ENCODE assay signal across 20 mouse cellular contexts in genomic region chr5:144294908-144295307, GRCm38 (mm10). TPM values are rescaled to one million over a fixed set of nuclear protein-coding genes. Genes with fewer than 3 reads are reported as not detected.
DNase-seq lines count a peak whose midpoint lies in the region; ATAC-seq and TF ChIP-seq lines count a peak whose summit lies in the region.
"Had no signal": no experiment of that assay in that cellular context is flagged by ENCODE, and none has a peak within 500 bp of the region (broad histone marks: within the 10 kb centered on the region; RNA-seq: fewer than 3 reads in every experiment).

No protein-coding gene starts in this region.

- H3K4me1 ChIP-seq in intestine, embryonic 16.5 days (ENCODE audit: control insufficient read depth, insufficient read depth, low read length) = peaks cover 7% of the 10 kb centered on the region
- no peaks in the 10 kb centered on the region for H3K4me1 ChIP-seq in midbrain, embryonic 16.5 days (ENCODE audit: control insufficient read depth, insufficient read depth, low read length)
- H3K4me1 ChIP-seq in thymus, adult 2 months (replicated peaks; ENCODE audit: control insufficient read depth, insufficient read depth, low read length) = no peaks in the 10 kb centered on the region
- H3K4me1 ChIP-seq: forebrain, embryonic 12.5 days; kidney, embryonic 15.5 days; limb, embryonic 13.5 days; midbrain, embryonic 15.5 days; neural tube, embryonic 12.5 days had no signal

- no peak overlapping the region for H3K4me3 ChIP-seq in intestine, embryonic 16.5 days (ENCODE audit: low read length)
- no peak overlapping the region for H3K4me3 ChIP-seq in midbrain, embryonic 16.5 days (ENCODE audit: low read depth, low read length)
- no peak overlapping the region for H3K4me3 ChIP-seq in gastrocnemius, adult 2 months
- H3K4me3 ChIP-seq in thymus, adult 2 months (ENCODE audit: control insufficient read depth, insufficient read depth, low read length) = no peak overlapping the region
- H3K4me3 ChIP-seq: embryonic facial prominence, embryonic 15.5 days; forebrain, embryonic 12.5 days; kidney, embryonic 15.5 days; left cerebral cortex, adult 2 months; limb, embryonic 13.5 days; midbrain, embryonic 15.5 days; neural tube, embryonic 12.5 days had no signal

- H3K9ac ChIP-seq in intestine, embryonic 16.5 days (ENCODE audit: low read depth, low read length) = no peak overlapping the region
- H3K9ac ChIP-seq in midbrain, embryonic 16.5 days (ENCODE audit: low read depth, low read length) = no peak overlapping the region
- H3K9ac ChIP-seq: embryonic facial prominence, embryonic 15.5 days; forebrain, embryonic 12.5 days; hindbrain, embryonic 14.5 days; kidney, embryonic 15.5 days; limb, embryonic 13.5 days; midbrain, embryonic 15.5 days; neural tube, embryonic 12.5 days had no signal

- no peak overlapping the region for H3K4me2 ChIP-seq in intestine, embryonic 16.5 days (ENCODE audit: low read depth, low read length)
- no peak overlapping the region for H3K4me2 ChIP-seq in midbrain, embryonic 16.5 days (ENCODE audit: low read length)
- H3K4me2 ChIP-seq: embryonic facial prominence, embryonic 15.5 days; forebrain, embryonic 12.5 days; hindbrain, embryonic 14.5 days; kidney, embryonic 15.5 days; limb, embryonic 13.5 days; midbrain, embryonic 15.5 days; neural tube, embryonic 12.5 days had no signal

- H3K36me3 ChIP-seq in intestine, embryonic 16.5 days (ENCODE audit: control insufficient read depth, insufficient read depth, low read length) = no peaks in the 10 kb centered on the region
- H3K36me3 ChIP-seq in midbrain, embryonic 16.5 days (ENCODE audit: control insufficient read depth, insufficient read depth, low read length) = no peaks in the 10 kb centered on the region
- H3K36me3 ChIP-seq in thymus, adult 2 months (ENCODE audit: control insufficient read depth, insufficient read depth, low read length) = no peaks in the 10 kb centered on the region
- H3K36me3 ChIP-seq: embryonic facial prominence, embryonic 15.5 days; forebrain, embryonic 12.5 days; kidney, embryonic 15.5 days; limb, embryonic 13.5 days; midbrain, embryonic 15.5 days; neural tube, embryonic 12.5 days had no signal

- no peaks in the 10 kb centered on the region for H3K9me3 ChIP-seq in intestine, embryonic 16.5 days (ENCODE audit: control insufficient read depth, low read length)
- no peaks in the 10 kb centered on the region for H3K9me3 ChIP-seq in midbrain, embryonic 16.5 days (replicated peaks; ENCODE audit: control insufficient read depth, low read length, poor library complexity, severe bottlenecking)
- H3K9me3 ChIP-seq: embryonic facial prominence, embryonic 15.5 days; forebrain, embryonic 12.5 days; kidney, embryonic 15.5 days; limb, embryonic 13.5 days; midbrain, embryonic 15.5 days; neural tube, embryonic 12.5 days had no signal

- peak; percentile 23 for ATAC-seq in CD4-positive, CD25-positive, alpha-beta regulatory T cell, adult 4 months
- ATAC-seq in intestine, embryonic 16.5 days = peak; percentile 37
- ATAC-seq in midbrain, embryonic 16.5 days = no peak
- ATAC-seq: midbrain, embryonic 15.5 days had no signal

- TF ChIP-seq CTCF in gastrocnemius, adult 2 months (IDR thresholded peaks at IDR 0.05) = no peak
- no peak for TF ChIP-seq CTCF in thymus, adult 2 months (IDR thresholded peaks at IDR 0.05; ENCODE audit: borderline replicate concordance, control insufficient read depth, extremely low read depth, insufficient read depth, low read length, poor library complexity)

- WGBS in intestine, embryonic 16.5 days = 57% methylated on average over 7 of the region's 7 CpGs
- 89% methylated on average over 7 of the region's 7 CpGs for WGBS in midbrain, embryonic 16.5 days
- 17% methylated on average over 7 of the region's 7 CpGs for WGBS in thymus, adult 2 months

- no peak for TF ChIP-seq POLR2A in thymus, adult 2 months (IDR thresholded peaks at IDR 0.05; ENCODE audit: control insufficient read depth, extremely low read depth, insufficient read depth, low read length, poor library complexity)

- H3K27ac ChIP-seq in intestine, embryonic 16.5 days (ENCODE audit: low read length) = peak overlapping the region; percentile 86; the same call in 1 of the 2 replicates
- no peak overlapping the region for H3K27ac ChIP-seq in midbrain, embryonic 16.5 days (ENCODE audit: low read length)
- no peak overlapping the region for H3K27ac ChIP-seq in gastrocnemius, adult 2 months
- H3K27ac ChIP-seq in thymus, adult 2 months (ENCODE audit: control insufficient read depth, insufficient read depth, low read length) = no peak overlapping the region
- H3K27ac ChIP-seq: embryonic facial prominence, embryonic 15.5 days; forebrain, embryonic 12.5 days; hindbrain, embryonic 14.5 days; kidney, embryonic 15.5 days; left cerebral cortex, adult 2 months; limb, embryonic 13.5 days; midbrain, embryonic 15.5 days; neural tube, embryonic 12.5 days had no signal

- intact Hi-C loops in gastrocnemius, adult 2 months (cut with DNase I) = no loop called here

- no peaks in the 10 kb centered on the region for H3K27me3 ChIP-seq in intestine, embryonic 16.5 days (replicated peaks; ENCODE audit: control insufficient read depth, insufficient read depth, low read length)
- no peaks in the 10 kb centered on the region for H3K27me3 ChIP-seq in midbrain, embryonic 16.5 days (ENCODE audit: control insufficient read depth, insufficient read depth, low read depth, low read length)
- H3K27me3 ChIP-seq in thymus, adult 2 months (ENCODE audit: control insufficient read depth, insufficient read depth, low read length) = no peaks in the 10 kb centered on the region
- H3K27me3 ChIP-seq: CH12.LX; embryonic facial prominence, embryonic 15.5 days; forebrain, embryonic 12.5 days; kidney, embryonic 15.5 days; limb, embryonic 13.5 days; midbrain, embryonic 15.5 days; neural tube, embryonic 12.5 days had no signal

- DNase-seq in 416B (ENCODE audit: low read depth) = peak; percentile 56
- peak; percentile 75 for DNase-seq in lung, postnatal 36 days
- DNase-seq in gastrocnemius, adult 2 months = no peak
- DNase-seq in spleen, postnatal 14 days (ENCODE audit: low spot score in 2 of 2) = no peak
- DNase-seq in thymus, adult 2 months = no peak
- DNase-seq: cerebellum, adult 11-12 months; heart, adult 11 months; right cerebral cortex, postnatal 14 days had no signal

RNA-seq across cellular contexts. Expression of gene Bri3, which starts 50.7 kb away (rescaled TPM):
- 1 to 10 TPM; 2.6 to 5.2 TPM for polyA plus RNA-seq in CD4-positive, CD25-positive, alpha-beta regulatory T cell, adult 4 months (2017; shearing (Covaris generic))
- polyA plus RNA-seq in intestine, embryonic 16.5 days (2015; fragmentation: Nextera tagmentation; extraction: Ambion mirVana) = 111 and 142 TPM in 2 replicates
- polyA plus RNA-seq in midbrain, embryonic 16.5 days (2015; fragmentation: Nextera tagmentation; extraction: Ambion mirVana) = 97.3 and 98.5 TPM in 2 replicates
- total RNA-seq in gastrocnemius, adult 2 months (2021) = 10 to 100 TPM; 36.4 to 45.7 TPM
- 70.8 and 76.9 TPM in 2 replicates for polyA plus RNA-seq in thymus, adult 2 months (2012; rRNA removed)

Comparison
In these comparisons a context has a peak if more than half of its experiments do, and no peak if none do; other contexts are left out.
1. DNase-seq: peak in 416B (single experiment) and lung, postnatal 36 days (single experiment); none in gastrocnemius, adult 2 months (single experiment), spleen, postnatal 14 days (0 of 2) and thymus, adult 2 months (single experiment).
2. RNA of gene Bri3, which starts 50.7 kb away (polyA plus RNA-seq): 111 to 142 TPM in intestine, embryonic 16.5 days, 97.3 to 98.5 TPM in midbrain, embryonic 16.5 days and 70.8 to 76.9 TPM in thymus, adult 2 months; 2.6 to 5.2 TPM in CD4-positive, CD25-positive, alpha-beta regulatory T cell, adult 4 months; every median in the first group is over 10 times any median in the second.